Mouse (Mus musculus) thymus, postnatal 4 days (tissue): ENCODE measurements around the gene Nmnat2.

Source experiments
- DNase-seq: peaks from one replicate; pipeline ENCODE4 v3.0.0; 2021

The Nmnat2 gene

DNA sequence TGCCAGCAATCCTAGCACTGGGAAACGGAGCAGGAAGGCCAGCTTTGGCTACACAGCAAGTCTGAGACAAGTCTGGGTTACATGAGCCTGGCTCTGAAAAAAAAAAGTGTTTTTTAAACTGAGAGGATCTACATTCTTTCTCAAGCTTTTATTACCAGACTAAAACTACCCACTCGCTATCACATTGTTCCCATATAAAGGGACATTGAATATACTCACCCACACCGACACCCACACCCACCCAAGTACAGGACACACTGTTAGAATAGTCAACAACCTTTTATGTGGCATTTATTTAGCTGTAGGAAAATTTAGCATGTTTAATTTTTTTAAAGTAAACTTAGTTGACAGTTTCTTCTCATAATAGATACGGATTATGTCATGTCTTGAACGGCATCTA is 35.3 kb downstream of the Nmnat2 start:
- DNase-seq = no peak

DNA sequence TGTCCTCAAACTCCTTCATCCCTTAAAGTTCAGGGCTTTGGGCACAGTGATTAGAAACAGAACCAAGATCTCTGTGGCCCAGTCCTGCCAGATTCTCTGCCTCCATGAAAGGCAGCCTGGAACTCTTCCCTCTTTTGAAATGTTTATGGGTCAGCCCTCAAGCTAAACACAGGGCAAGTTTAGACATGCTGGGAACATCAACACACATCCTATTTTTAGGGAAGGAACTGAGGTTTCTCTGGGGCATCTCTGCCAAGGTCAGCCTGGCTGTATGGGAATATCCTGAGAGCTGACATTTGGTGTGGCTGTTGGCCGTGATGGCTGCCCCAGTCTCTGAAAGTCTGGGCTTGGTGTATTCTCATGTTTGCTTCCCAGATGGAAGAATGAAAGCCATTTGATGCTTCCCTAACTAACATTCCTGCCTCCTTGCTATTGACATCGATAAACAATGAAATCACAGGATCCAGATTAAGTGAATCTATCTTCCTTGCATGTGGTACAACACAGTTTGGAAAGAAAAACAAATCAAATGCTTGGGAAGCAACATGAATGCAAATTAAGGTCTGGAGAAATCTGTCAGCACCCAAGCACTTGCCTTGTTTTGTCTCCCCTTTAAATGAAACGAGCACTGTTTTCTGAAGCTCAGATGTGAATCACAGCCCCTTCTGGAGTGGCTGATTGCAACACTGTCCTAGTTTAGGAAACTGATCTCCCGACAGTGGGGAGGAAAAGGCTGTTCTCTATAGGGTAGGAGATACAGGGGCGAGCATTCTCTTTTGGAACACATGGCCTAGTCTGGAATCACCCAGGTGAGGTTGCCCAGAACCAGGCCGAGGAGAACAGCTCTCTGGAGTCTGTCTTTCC is 37.7 kb downstream of the Nmnat2 start:
- no peak for DNase-seq

DNA sequence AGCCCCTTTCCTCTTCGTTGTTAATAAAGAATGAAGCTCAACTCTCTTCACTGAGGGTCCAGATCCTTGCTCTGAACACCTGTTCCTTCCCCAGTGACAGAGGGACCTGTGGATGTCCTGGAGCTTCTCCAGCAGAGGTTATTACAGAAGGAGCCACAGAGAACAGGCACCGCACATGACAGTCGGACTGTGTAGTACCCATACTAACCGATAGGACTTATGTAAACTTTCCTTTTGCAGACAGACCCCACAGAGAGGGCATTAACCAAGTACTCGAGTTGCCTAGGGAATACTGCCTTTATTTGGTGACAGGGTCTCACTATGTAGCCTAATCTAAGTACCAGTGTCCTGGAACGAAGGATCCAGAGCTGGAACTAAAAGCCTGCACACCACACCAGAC is 39.0 kb downstream of the Nmnat2 start:
- no peak for DNase-seq

DNA sequence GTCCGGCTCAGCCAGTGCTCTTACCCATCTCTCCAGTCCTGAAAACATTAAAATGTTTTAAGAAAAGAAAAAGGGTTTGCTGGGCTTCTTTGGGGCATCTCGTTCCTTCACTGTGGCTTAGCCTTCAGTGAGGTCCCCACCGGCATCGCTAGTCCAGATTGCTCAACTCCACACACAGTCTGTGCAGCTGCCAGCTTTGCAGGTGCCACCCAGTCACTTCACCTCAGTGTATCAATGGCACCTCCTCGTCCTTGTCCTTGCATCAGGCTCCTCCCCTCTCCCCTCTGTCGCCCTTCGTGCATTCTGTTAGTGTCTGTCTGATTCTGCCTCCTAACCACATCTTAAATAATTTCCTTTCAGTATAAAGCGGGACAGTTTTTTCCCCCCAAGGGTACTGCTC is 45.2 kb downstream of the Nmnat2 start:
- DNase-seq = peak; percentile 11

DNA sequence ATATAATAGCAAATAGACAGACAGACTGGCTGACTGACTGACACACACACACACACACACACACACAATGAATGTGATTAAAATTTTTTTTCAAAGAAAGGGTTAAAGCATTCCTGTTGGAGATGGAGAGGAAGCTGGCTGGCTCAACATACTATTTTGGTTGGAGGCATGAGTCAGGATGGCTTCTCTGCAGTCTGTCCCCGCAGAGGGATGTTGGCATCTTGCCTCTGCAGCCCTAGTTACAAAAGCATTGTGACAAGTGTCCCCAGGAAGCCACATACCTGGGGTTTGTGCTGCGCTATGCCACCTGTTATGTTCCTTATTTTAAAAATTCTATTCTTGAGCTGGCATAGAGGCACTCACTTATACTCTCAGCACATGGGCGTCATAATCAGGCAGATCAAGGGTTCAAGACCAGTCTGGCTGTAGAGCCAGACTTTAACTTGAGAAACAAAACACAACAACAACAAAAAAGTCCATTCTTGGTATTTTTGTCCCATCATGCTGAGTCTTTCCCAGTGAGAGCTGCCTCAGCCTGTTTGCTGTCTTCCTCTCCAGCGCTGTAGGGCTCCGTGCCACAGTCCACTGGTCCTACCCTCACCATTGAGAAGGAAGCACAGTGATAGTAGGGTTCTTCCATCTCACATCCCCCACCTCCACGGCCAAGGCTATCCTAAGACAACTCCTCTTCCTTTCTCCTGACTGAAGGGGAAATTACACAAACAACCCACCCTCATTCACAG is 45.9 kb downstream of the Nmnat2 start:
- no peak for DNase-seq

DNA sequence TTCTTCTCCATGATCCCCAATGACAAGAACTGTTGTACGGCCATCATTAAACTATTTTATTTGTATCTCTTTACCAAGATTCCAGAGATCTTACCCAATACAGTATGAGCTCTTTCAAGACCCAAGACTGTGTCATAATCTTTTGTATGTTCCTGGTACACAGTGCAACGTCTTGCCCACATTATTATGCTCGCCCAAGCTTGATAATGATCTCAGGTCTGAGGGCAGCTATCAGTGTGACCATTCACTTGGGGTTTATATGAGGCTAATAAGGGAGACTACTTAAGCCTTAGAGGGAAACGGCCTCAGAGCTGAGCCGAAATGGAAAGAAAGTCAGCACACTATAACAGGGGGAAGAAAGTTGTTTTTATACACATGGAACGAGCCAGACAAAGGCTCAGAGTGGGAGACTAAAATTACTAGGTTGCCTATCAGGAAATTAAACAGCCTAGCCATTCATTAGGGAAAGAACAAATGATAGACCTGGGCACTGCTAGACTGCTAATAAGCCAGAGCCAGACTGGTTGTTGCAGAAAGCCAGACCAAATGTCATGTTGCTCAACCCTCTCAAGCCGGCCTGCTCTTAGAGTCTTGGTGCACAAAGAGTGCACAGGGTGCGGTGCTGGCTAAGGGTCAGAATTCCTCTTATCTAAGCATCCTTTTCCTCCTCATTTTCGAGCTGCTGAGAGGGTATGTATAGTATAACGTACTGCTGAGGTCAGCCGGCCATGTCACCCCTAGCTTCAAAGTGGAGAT is 47.7 kb downstream of the Nmnat2 start:
- no peak for DNase-seq

DNA sequence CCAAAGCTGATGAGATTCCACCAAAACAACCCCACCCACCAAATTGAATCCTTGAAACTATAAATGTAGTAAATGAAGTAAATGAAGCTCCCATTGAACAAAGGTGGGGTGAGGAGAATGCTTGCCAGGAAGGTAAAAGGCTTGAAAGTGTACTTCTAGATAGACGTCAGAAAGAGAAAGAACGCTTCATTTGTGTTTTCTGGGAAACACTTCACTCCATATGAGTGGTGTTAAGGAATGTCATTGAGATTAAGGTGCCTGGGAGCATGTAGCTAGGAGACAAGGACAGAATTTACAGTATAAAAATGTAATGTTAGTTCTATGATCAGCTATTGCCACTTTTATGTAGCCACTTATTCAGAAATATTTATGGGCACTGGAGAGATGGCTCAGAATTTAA is 49.7 kb downstream of the Nmnat2 start:
- no peak for DNase-seq

DNA sequence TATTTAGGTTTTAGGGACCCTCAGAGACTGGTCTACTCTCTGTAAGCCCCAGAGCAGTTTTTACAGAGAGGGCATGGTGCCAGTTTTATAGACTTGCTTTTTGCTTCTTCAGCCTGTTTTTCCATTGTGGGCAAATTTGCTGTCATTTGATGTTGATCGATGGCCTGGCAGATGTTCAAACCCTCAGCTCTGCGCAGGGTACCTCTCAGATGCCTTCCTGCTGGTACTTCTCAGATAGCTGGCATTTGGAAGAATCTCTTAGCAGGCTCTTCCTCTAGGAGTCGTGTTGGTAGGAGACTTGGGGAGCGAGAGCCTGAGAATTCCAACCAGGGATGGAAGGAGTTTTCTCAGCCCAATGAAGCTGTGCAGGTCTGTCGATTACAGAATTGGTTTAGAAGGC is 51.3 kb downstream of the Nmnat2 start:
- no peak for DNase-seq

DNA sequence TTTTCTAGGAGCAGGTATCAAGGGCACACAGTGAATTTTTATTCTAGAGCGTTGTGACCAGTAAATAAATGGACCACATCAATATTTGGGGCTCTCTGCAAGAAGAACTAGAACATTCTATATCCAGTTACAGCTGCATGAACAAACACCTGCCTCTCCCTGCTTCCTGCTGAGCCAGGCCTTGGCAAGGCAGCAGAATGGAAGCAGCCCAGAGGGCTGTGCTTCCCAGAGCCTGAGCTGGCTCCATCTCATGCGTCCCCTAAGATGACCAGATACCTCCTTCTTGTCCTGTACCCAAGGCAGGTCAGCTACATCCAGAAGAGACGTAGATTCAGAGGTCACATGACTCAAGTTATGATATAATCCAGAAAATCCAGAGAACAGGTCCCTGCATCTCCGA is 52.0 kb downstream of the Nmnat2 start:
- DNase-seq = no peak

DNA sequence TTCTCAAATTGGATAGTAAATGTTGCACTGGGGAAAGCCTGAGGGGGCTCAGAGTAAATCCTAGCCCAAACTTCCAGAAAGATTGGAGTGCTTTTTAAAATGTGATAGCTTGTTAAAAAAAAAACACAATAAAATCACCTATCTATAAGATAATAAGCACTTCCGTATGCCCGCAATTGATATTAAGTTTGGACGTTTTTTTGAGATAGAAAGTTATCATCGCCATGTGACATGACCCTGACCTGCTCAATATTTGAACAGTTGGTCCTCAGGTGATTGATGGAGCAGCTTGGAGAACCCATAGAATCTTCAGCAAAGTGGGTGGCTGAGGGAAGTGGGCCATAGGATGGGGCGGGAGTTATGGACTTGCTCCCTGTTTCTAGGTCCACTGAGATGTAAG is 52.5 kb downstream of the Nmnat2 start:
- no peak for DNase-seq

DNA sequence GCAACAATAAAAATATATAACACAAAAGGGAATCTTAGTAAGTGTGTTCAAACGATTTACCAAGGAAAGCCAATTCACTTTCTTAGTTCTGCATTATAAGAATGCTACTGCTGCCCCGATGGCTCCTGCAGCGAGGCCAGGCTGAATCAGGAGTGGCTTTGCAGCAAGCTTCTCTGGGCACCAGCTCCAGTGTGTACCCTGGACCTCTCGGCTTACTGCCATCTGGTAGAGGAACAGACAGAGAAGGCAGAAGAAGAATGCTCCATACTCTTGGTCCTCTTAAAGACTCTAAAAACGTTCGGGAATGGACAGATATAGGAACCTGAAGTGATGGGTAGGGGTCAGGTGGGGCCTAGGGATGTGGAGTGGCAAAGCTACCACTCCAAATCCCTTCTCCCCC is 53.0 kb downstream of the Nmnat2 start:
- DNase-seq = no peak

DNA sequence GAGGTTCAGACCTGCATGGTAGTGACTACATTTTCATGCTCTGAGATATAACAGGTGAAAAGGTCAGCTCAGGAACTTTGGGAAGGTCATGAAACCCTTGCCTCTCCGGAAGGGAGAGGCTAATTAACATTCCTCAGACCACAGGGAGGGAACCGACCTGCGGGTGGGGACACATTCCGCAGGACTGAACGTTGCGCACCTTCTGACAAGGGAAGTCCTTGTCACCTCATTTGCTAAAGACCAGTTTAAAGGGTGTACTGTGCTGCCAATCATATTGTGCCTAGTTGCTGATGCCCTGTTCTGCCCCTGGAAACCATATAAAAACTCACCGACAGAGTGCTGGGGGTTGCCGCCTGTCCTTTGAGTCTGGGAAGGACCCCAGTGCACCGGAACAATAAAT is 54.5 kb downstream of the Nmnat2 start:
- DNase-seq = no peak

DNA sequence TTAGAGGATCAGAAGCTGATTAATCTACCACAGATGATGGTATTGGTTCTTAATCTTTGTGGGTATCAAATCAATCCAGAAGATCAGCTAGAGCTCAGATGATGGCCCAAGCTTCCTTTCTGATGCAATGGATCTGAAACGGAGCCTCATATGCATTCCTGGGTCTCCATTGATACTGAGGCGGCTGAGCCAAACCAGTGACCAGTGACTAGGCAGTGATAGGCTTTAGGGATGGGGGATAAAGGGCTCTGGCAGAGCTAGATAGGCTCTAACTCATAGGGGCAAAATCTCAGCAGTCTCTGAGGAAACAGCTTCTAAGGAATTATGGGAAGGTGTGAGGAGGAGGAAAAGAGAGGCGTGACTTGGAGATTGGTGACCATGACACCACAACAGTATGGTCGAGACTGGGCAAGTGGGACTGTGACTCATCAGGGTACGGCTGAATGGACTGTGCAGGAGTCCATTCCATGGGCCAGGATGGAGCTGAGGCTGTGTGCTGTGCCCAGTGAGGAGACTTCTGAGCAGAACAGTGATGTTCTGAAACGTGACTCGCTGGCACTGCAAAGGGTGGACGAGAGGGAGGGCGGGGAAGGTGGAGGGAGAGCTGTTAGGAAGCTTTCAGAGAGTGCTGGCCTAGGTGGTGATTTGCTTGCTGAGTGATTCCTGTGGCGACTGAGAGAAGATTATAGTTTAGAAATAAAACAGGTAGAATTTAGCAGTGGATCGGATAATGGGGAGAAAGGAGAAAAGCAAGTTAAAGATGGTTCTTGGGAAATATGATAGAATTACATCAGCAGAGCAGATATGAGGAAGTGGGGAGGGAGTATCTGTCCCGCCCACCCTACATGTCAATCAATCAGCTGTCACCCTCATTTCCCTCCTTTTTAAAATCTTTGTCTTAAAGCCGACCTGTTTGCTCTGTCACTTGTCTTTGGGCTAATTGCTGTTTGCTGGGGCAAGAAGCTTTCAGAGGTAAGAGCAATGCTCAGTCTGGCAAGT is 55.9 kb downstream of the Nmnat2 start:
- DNase-seq = peak; percentile 23

DNA sequence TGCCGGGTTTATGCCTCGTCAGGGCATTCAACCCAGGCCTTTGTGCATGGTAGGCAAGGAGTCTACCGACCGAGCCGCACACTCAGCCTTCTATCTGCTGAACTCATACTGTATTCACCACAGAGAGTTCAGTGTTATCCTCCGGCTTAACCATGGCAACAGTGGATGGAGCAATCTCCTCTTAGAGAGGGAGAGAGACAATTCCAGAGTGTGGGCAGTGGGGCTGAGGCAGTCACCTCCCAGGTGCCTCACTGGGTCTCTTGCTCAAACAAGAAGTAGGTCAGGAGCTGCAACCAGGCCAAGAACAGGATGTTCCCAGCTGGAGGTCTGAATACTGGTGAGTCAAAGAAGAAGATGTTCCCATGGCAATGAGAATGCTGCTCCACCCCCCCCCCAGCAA is 56.8 kb downstream of the Nmnat2 start:
- no peak for DNase-seq

DNA sequence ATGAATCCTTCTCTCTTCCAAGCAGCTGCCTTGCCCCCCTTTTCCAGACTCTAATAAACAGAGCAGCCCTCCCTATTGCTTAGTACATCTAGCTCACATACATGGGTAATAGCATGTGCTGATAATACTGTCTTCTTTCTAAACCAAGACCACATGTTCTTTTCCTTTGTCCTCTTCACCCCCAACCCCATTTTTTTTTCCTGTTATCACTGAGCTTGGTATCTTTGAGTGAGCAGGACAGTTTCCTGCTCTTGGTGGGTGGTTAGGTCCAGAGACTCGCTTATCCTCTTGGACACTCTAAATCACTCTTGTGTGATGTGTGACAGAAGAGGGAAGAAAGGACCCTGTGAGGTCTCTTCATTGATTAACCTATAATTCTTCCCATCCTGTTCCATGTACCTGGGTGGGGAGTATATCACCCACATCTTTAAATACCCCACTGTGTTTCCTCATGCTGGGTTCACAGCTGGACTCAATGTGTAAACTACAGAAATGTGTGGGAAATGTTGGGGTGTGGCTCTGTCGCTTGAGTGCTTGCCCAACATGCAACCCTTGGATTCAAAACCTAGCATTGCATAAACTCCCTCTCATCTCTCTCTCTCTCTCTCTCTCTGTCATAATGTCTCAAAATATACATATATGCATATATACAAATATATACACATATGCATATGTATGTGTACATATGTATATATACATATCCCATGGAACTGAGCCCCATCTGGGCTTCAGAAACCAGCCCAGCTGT is 58.9 kb downstream of the Nmnat2 start:
- DNase-seq = no peak

DNA sequence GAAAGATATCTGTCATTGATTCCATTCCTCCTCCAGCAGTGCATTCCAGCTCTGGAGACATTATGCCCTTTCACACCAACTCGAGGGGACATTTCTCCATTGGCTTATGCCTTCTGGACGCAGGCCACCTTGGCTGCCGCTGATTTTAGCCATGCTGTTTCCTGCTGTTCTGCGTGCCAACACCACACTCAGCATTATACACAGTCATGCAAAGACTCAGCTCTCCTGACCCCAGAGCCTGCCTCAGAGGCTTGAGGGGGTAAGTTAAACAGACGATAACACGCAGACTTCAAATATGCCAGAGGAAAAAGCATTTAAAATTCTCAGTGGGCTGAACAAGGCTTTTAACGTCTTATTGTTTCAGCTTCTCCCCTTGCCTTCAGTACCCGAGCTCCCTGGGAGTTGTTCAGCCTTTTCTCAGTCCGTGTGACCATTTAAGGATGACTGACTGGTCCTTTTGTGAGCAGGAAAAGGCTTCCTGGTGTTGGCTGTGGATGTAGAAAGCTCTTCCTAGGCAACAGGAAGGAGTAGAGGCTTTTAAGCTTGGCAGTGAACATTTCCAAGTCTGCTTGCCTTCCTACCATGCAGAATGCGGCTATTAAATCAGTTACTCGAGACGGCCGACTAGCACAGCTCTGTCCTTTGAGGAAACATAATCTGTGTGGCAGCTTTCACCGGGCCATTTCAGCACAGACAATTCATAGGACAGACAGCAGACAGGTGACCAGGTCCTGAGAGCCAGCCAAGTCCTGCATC is 59.8 kb downstream of the Nmnat2 start:
- DNase-seq = no peak

DNA sequence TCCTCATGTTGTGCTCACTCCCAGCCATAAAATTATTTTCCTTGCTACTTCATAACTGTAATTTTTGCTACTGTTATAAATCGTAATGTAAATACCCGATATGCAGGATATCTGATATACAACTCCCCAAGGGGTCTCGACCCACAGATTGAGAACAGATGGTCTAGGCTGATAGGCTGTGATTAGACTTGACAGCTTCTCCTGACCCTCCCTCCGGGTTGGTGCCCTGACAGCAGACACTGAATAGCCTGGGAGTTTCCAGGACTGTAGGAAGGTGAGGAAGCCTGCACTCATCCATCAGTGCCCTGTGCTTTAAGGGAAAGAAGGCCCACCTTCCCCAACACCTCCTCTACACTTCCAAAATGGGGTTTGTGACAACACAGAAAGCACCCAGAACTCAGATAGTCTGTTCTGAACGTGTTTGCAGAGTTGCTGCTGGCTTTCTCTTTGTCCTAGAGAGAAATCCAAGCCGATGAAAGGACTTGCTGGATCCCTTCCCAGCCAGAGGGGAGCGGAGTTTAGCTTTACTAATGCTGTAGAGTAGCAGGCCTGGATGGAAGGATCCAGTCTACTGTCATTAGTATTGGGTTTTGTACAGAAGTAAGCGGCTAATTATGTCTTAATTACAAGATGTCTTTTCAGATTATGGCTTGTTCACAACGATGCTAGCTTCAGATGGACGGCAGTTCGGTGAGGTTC is 61.8 kb downstream of the Nmnat2 start:
- DNase-seq = no peak

DNA sequence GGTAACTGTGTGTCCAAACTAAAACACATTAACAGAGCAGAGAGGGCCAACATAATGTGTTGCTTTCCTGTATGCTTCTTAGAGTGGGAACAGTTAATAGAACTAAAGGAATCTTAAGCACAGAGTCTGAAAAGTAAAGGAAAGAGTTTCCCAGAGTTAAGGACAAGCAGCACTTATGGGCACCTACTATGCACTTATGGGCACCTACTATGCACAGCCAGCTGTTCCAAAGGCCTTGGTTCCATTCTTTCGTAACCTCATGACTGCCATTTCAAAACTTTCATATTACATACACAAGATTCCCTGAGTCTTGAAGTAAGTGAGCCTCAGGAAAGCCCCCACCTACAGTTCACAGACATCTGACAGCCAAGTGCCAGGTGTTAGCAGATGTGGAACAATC is 64.3 kb downstream of the Nmnat2 start:
- no peak for DNase-seq

DNA sequence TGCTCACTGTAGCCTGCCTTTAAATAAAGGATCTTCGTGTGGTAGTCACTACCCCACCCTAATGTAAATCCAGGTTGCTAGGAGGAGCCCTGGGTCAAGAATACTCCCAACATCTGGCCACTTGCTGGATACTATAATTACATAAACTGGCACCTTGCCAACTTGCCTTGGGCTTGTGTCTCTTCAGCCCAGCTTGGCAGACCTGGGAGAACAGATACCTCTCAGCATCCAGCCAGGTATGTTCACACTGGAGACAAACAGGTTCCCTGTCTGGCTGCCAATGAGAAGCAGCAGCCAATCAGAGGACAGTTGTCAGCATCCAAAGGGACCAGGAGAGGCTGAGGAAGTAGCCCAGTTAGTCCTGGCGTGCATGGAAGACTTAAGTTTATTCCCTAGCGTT is 64.8 kb downstream of the Nmnat2 start:
- DNase-seq = no peak

DNA sequence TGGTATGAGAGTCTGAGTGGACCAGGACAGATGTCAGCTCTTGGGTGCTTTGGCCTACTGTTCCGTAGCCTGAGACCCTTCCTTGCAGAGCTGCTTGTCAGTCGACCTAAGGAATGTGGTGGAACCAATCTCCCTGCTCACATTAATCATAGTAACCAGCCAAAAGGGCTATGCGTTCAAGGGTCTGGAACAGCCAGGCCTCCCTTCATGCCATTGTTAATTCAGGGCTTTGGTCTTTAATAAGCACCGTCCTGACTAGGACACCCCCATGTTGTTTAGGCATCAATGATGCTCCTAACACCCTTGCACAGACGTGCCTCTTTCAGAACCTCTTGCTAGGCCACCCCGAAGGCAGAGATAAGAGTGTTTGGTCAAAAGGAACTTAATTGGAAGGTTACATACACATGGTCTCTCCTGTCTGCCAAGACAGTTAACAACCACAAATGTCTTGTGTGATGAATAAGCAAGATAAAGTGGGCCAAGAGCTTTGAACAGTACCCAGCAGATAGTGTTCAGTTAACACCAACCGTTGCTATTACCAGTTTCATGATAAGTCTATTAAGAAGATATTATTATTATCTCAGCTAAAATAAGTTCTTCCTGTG is 66.3 kb downstream of the Nmnat2 start:
- no peak for DNase-seq
